Mouse (Mus musculus): ENCODE measurements around the gene Trappc12.
A peak's percentile ranks its signal among the peaks of the same experiment; 100 is the strongest.
"Not testable (repeated sequence)": the region's sequence is repeated elsewhere in the genome, so short reads cannot be mapped to it uniquely, and the experiment has no call there.

The Trappc12 gene

DNA sequence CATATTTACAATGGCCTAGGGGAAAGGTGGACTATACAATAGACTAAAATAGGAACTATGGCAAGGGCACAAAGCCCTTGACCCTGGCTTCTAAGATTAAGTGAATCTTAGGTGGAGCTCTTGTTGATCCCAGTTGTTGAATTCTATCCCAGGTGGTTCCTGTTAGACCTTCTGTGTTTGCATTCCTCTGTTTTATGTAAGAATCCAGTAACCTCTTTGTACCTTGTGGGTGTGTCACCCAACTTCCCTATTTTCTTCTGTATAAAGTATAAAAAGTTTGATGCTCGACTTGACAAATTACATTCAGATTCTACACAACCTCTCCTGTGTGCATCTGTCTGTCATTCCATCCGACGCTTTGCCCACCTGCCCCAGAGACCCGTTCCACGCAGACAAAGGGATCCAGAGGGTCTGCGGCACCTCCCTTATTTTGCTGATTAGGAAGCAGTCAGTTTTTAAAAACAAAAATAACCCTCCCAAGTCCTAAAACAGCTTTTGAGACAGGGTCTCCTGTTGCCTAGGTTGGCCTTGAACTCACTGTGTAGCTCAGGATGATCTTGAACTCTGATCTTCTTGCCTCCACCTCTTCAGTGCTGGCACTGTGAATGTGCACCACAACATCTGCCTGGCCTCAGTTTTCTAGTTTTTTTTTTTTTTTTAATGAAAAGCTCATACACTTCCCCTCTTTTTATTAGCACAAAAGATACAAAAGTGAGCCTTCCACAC is 16.6 kb downstream of the Trappc12 start:
- DNase-seq (ENCODE audit: low read depth, low spot score): not testable (repeated sequence)

DNA sequence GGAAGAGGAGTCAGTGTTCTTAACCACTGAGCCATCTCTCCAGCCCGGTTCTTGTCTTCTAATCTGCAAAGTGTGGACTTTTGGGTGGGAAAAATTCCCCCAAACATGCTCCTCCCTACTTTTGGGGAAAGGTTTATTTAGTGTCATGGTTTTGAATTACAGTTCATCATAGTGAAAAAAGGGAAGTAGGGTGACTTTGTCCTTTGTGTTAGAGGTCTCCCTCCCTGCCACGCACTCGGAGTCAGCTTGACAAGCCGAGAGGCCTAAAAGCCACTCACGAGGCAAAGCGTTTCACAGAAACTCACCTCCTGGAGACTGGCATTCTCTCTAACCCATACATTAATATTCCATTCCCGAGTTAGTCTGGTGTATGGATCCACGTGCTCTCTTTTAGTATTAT is 17.6 kb downstream of the Trappc12 start:
- no peak for DNase-seq (ENCODE audit: low read depth, low spot score)

DNA sequence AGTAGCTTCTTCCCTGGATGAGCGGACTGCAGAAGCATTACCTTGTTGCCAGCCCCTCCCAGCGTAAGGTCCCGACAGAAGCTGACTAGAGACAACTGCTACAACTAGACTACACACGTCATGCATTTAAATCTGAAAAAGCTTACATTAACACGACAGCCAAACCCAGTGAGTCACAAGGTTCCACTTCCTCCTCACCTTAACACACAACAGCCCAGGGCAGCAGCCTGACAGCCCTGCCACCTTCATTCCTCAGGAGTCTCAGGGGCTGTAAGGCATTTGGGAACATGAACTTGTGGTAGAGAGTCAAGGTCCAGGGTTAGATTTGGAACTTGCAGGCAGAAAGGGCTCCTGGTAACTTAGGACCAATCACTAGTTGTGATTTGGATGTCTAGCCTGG is 23.2 kb downstream of the Trappc12 start:
- no peak for DNase-seq (ENCODE audit: low read depth, low spot score)

DNA sequence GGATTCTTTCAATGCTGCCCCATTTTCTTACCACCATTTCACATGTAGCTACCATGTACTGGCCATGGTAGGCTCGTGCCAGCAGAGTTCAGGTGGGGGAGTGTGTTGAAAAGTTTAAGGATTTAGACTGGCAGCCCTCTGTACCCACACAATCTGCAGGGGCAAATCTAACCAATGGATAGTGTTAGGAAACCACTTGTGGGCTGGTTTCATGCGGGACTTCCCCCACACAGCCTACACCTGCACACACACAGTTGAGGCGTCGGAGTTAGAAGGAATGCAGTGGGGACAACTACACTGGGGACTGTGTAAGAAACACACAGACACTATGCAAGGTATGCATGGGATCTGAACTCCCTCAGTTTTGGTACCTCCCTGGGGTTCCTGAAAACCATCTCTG is 24.1 kb downstream of the Trappc12 start:
- DNase-seq (ENCODE audit: low read depth, low spot score): no peak

DNA sequence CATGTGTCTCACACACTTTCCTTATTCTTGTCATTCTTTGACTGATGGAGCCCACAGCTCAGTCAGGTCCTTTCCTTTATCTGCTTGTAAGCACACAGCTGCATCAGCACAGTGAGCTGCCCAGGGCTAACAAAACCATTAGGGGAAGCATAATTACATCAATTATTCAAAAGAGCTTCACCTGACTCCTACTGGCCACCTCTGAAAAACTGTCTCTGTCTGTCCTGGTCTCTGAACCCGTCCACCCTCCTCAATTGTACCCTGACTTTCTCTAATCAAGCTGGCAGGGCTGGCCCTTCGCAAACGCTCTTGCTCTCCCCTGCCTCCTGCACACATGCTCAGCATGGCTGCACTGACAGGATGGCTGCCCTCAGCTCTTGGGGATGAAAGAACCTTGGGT is 25.9 kb downstream of the Trappc12 start:
- DNase-seq (ENCODE audit: low read depth, low spot score): no peak

DNA sequence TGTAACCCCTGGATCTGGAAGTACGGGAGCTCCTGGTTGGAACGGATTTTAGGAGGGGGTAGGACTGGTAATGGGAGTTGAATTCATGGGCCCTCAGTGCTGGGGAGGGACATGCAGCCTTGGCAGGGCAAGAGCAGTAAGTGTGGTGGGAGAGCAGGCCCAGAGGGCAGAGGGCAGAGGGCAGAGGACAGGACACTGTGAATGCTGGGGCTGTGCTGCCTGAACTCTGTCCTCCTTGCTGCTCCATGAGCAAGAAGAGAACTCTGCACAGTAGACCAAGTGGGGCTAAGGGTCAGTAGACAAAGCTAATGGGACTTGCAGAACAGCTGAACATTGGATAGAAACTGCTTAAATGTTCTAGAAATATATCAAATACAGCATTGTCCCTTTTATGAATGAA is 32.2 kb downstream of the Trappc12 start:
- DNase-seq (ENCODE audit: low read depth, low spot score): no peak

DNA sequence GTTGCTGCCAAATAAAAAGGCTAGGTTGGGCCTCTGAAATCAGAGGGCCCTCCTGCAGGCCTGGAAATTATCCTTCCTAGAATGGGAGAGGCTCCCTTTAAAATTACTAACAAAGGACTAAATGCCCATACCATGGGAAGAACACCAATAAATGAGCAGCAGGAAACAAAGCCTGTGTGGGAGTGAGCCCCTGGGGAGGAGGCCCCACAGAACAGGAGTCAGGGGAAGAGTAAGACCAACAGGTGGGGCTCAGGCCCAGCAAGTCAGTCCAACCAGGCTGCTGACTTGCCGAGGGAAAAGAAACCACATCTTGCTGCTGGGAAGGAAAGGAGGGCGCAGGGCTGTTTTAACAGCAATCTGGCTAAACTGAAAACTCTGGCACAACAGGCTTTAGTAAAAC is 33.2 kb downstream of the Trappc12 start:
- DNase-seq (ENCODE audit: low read depth, low spot score): no peak

DNA sequence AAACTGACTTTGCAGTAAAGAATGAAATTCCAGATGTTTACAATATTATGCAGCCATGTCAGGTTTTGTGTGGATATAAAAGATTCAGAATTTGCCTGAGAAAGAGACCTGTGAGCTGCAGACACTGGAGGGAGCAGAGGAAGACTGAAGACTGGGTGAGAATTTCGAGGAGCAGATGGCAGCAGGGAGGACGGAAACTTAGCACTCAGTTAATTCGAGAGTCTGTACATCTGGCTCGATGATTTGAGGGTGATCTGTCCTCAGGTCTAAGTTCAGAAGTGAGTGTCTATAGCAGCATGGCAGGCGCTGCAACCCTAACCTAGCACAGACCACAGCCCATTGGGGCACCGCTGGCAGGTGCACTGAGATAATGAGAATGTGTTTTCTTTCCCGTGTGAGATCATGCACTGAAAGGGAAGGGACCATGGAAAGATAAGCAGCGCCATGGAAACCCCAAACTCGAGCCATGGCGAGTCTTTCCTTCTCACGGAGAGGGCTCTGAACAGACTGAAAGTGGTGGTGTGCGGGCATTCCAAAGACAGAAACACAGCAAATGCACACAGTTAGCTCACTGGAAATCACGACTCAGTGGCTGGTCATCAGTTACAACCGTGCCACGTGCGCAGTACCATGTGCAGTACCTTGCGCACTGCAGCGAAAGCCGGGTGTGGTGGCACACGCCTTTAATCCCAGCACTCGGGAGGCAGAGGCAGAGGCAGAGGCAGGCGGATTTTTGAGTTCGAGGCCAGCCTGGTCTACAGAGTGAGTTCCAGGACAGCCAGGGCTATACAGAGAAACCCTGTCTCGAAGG is 35.2 kb downstream of the Trappc12 start:
- no peak for DNase-seq (ENCODE audit: low read depth, low spot score)

DNA sequence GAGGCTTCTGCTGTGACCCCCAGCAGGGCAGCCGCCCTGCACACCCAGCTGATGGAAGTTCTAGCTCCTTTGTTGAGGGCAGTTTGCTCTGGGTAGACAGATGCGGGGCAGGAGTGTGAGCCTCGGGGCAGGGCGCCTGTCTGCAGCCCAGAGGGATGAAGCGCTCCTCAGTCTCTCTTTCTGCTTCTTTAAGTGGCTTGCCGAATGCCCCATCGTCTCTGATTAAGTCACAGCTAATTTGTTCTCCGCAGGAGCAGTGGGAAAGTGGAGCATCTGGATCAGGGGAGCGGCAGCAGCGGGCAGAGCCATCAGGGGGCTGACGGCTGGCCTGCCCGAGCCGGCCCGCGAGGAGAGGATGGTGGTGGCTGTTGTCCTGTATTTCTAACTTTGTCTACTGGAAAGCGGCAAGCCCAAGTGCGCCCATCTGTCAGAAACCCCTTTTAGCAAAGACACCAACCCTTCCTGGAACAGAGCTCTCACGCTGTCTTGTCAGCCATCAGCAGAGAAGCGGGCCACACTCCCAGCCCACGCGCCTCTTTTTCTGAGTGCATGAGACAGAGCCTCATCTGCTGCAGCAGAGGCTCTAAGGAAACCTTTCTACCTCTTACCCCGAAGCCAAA is 39.6 kb downstream of the Trappc12 start:
- DNase-seq (ENCODE audit: low read depth, low spot score): no peak

DNA sequence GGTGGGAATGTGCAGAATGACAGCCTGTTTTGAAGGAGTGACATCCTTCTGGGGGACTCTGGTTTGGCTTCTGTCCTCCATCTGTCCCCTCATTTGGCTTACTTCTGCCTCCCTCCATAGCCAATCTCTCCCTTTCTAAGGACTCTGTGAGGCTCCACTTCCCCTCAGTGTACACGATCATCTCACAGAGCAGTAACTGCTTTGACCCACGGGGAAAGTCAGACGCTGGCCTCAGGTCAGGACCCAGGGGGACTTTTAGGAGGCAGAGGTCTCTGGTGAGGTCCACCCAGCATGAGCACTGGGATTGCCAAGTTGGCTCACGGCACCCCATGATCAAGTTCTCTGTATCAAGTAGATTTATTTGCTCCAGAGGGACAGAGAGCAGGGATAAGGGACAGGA is 42.1 kb downstream of the Trappc12 start:
- DNase-seq (ENCODE audit: low read depth, low spot score): no peak

DNA sequence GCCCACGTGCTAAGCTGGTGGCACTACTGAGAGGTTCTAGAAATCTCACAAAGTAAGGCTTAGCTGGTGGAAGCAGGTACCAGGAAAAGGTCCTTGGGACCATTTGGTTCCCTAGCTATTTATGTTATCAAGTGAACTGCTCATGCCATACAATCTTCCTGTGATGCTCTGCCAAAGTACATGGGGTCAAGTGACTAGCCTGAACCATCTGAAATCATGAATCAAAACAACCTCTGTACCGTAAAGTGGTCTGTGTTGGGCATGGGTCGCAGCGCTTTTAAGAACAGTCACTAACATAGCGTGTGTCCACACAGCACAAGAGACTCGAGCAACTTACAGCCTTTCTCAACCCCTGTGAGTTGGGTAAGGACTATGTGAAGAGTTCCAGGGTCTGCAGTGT is 45.1 kb downstream of the Trappc12 start:
- no peak for DNase-seq (ENCODE audit: low read depth, low spot score)

DNA sequence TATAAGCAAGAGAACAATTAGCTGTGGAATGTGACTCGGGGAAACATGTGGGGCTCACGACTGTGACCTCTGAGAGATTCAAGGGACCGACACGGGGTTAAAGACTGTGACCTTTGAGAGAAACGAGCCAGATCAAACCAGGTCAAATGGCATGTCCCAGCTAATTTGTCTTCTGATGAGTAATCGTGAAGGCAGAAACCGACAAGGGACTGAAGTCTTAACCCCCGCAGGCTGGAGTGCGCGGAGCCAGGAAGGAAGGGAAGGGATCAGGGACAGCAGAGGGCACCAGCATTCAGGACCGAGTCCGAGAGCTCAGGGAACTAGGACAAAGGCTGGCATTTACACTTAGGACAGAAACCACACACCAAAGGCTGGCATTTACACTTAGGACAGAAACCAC is 45.9 kb downstream of the Trappc12 start:
- peak; percentile 34 for DNase-seq (ENCODE audit: low read depth, low spot score)

DNA sequence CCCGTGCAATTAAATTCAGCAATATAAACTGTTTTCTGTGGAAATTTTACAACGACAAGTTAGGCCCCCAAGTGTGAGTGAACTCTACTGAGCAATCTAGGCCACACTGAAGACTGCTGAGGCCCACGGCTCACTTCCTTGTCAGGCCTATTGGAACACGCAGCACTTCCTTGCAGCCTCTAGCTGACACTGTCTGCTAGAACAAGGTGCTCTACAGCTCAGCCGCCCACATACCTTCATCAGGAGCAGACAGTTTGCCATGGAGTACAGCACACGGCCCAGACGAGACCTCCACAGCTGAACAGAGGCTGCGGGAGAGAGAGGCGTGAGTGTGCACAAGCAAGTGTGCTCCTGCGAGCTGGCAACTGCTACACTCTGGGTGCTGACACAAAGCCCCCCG is 49.0 kb downstream of the Trappc12 start:
- no peak for DNase-seq (ENCODE audit: low read depth, low spot score)

DNA sequence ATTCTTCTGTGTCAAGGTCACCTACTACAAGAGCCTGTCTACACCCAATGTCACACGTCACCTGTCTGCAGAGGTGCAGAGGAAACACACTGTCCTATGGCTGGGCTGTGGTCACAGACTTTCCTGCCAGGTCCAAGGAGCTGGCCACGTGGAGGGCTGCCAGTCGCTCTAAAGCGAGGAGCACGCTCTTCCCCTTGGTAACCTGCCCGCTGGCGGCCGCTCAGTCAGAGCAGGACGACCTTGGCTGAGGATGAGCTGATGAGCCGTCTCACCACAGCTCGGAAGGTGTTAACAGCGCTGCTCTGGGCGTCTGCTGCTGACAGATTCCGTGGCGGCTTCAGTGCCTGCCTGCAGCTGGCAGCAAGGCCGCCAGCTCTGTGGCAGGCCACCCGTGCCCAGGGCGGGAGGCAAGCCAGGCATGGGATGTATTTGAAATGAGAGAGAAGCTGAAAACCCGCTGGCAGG is 49.7 kb downstream of the Trappc12 start:
- DNase-seq (ENCODE audit: low read depth, low spot score): no peak

DNA sequence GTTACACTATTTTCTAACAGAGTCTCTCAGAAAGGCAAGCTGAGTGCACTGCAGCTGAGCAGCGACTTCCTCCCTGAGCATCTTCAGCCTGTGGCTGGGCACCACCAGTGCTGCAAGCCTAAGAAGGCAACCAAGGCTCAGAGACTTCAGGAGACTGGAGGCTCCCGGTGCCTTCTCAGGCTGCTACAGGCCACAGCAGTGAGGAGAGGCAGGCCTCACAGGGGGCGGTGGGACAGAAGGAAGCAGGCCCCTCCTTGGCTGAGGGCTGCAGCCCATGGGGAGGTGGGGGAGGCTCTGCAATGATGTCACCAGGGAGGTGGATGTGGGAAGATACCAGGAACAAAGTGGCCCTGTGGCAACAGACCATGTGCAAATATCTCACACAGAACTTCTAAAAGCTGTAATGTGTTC is 50.2 kb downstream of the Trappc12 start:
- DNase-seq (ENCODE audit: low read depth, low spot score): peak; percentile 8

DNA sequence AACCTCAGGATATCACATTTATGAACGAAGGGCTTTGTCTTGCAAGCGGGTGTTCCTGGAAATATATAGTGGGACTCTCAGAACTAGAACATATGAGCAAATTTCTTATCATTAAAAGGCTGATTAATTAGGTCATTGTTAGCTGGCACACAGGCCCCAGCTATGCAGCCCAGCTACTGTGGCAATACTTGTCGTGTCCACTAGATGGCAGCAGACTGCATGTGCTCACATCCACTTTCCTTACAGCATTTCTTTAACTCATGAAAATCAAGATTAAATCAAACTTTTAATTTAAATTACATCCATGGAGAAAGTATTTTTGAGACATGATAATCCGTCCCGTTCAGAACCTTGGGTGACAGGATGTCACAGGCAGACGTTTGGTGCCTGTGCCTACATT is 50.6 kb downstream of the Trappc12 start:
- peak; percentile 75 for DNase-seq (ENCODE audit: low read depth, low spot score)

DNA sequence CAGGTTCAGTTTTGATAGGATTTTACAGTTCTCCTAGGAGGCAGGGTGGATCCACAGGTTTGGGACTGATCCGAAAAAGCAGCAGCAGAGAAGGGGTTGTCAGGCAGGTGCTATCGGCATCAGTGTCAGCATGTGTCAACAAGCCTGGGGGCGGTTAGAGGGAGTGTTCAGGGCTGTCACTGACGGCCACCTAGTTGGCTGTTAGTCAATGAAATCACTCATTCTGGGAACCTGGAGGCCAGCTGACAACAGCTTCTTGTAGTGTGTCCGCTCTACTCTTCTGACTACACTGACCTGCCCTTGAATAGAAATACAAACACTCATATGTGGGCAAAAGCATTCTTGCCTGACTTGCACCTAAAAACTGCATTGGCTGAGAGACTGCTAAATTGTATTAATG is 51.2 kb downstream of the Trappc12 start:
- no peak for DNase-seq (ENCODE audit: low read depth, low spot score)

DNA sequence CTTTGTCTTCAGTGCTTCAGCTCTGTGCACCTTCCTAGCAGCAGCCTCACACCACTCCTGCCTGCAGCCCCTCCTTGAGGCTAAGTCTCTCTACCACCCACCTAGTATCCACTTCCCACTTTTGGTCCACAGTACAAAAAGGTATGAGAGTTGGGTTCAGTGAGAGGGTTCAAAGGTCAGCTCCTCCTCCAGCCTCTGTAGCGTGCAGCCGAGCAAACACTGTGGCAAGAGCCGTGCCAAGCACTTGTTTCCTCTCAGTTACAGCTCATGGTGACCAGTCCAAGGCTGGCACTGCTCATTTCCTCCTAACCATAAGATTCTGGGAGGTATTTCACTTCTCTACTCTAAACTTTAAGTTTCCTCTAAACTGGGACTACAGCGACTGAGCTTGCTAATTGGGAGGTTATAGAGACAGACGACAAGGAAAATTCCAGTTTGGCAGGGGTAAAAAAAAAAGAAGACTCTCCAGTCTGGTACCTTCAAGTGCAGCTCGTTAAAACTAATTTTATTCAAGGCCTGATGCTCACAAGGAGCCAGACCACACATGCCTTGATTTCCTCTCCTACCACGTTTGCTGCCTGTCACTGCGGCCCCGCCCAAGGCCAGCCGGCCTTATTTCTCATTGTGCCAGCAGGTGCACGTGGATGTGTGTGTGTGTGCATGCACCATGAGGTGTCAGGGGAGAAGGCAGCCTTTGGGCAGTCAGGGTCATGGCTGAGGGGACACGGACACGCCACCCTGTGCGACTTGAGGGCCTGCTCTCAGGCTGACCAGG is 52.3 kb downstream of the Trappc12 start:
- DNase-seq (ENCODE audit: low read depth, low spot score): no peak

DNA sequence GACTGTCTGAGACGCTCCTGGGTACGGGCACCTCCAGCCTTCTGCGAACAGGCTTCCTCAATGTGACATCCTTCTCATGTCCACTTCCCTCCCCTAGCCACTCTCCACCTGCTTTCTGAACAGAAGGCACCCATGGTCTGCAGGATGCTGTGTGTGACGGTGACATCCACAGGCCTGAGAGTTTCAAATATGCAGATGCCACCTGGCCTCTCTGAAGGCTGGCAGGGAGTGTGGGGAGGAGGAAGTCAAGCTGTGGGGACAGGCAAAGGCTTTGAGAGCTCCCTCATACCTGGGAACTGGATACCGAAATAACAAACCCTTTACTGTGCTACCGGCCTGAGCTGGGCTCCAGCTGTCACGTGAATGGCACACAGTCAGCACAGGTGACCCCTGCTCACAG is 55.5 kb downstream of the Trappc12 start:
- no peak for DNase-seq (ENCODE audit: low read depth, low spot score)

DNA sequence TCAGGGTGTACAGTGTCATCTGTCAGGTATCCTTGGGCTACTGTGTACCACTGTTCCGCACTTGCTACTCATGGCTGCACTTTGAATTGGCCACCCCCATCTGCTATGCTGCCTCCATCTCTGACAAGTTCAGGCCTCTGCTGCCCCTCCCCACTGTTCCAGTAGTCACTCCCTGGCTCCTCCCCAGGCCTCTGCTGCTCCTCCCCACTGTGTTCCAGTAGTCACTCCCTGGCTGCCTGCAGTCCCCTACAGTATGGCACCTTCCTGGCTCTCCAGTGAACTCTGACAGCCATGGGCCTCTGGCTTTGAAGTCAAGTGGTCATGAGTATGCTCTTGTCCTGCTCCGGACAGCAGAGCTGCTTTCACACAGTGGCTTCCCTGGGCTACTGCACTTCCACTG is 56.0 kb downstream of the Trappc12 start:
- no peak for DNase-seq (ENCODE audit: low read depth, low spot score)

DNA sequence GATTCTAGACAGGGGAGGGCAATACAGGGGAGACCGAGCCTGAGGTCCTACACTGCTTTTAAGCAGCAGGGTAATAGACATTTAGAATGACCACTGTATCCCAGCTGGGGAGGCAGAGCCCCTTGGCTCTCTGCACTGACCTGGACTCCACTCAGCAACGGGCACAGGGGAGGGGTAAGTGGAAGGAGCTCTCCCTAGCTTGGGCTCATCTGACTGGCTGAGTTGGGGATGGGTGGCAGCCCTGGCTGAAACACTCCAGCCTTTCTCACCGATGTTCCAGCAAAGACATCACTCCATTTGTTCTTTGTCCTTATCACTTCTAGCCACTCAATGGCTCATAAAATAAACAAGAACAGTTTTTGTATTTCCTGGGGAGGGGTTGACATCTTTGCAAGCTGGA is 56.5 kb downstream of the Trappc12 start:
- DNase-seq (ENCODE audit: low read depth, low spot score): no peak

DNA sequence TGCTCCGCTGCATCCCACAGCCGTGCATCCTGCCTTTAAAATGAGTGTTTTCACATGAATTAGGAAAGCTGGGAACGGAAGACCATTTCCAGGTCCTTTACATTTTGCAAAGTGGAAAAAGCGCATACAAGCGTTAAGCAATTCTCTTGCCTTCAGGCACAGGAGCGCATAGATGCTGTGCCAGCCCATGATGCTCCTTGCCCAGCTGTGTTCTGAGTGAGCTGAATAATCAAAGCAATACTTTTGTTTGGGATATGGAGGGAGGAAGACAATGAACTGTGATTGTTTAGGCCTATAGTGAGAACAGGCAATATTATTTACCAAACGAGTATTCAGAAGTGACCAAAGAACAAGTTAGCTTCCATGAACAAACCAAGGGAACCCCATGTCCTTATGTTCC is 59.5 kb downstream of the Trappc12 start:
- DNase-seq (ENCODE audit: low read depth, low spot score): no peak

Data from mesoderm, embryonic 11.5 days (tissue).